Mouse (Mus musculus) bone marrow, adult 2 months (tissue): ENCODE data around the gene Ankrd33b.

Source experiments
- CTCF ChIP-seq: fragments of 200-500 bp; IDR thresholded peaks from 2 replicates; pipeline ENCODE4 v1.5.1; 2011; ENCODE audit warnings: low read length, control low read depth; ENCODE audit not compliant: control insufficient read depth, insufficient read depth
- POLR2A ChIP-seq: fragments of 200-500 bp; IDR thresholded peaks from 2 replicates; pipeline ENCODE4 v1.6.1; 2011; ENCODE audit warnings: low read depth, mild to moderate bottlenecking, control low read depth, low read length, borderline replicate concordance; ENCODE audit not compliant: control insufficient read depth

GRCm38 (mm10) chr15:31381936-31382468 lies 14.5 kb upstream of the Ankrd33b start:
- TF ChIP-seq CTCF (no peak), POLR2A (no peak)
